Mouse (Mus musculus) liver, embryonic 16.5 days (tissue): ENCODE results near the gene Pus10. TPM values are rescaled to one million over a fixed set of nuclear protein-coding genes. Genes with fewer than 3 reads are reported as not detected.

Experiments used
- ATAC-seq: fragments of 200-750 bp; cut with Nextera tagmentation; 2 replicates; pipeline ENCODE4 v1.8.0; 2017; ENCODE audit warnings: low read depth, mild to moderate bottlenecking, moderate number of reproducible peaks, moderate library complexity
- H3K27ac ChIP-seq: fragments of 300-500 bp; sonication (generic); 2 replicates; pipeline ENCODE4 v1.5.1; 2014; ENCODE audit warnings: mild to moderate bottlenecking, low read length
- H3K27me3 ChIP-seq: fragments of 300-500 bp; sonication (generic); 2 replicates; pipeline ENCODE4 v1.6.1; 2014; ENCODE audit warnings: low read depth, low read length, mixed read lengths; ENCODE audit not compliant: control insufficient read depth, insufficient read depth
- H3K36me3 ChIP-seq: fragments of 300-500 bp; sonication (generic); 2 replicates; pipeline ENCODE4 v1.6.1; 2014; ENCODE audit warnings: mild to moderate bottlenecking; ENCODE audit not compliant: control insufficient read depth, insufficient read depth
- H3K4me1 ChIP-seq: fragments of 300-500 bp; sonication (generic); 2 replicates; pipeline ENCODE4 v1.6.1; 2014; ENCODE audit warnings: low read depth, low read length, mixed read lengths; ENCODE audit not compliant: control insufficient read depth
- H3K4me2 ChIP-seq: fragments of 300-500 bp; sonication (generic); 2 replicates; pipeline ENCODE4 v1.6.1; 2014; ENCODE audit warnings: low read depth, low read length, mixed read lengths
- H3K4me3 ChIP-seq: fragments of 300-500 bp; sonication (generic); 2 replicates; pipeline ENCODE4 v1.5.1; 2014; ENCODE audit warnings: low read depth, mild to moderate bottlenecking, low read length
- H3K9ac ChIP-seq: fragments of 300-500 bp; sonication (generic); 2 replicates; pipeline ENCODE4 v1.6.1; 2014; ENCODE audit warnings: low read depth, low read length
- H3K9me3 ChIP-seq: fragments of 300-500 bp; sonication (generic); replicated peaks from 2 replicates; pipeline ENCODE4 v1.6.1; 2016; ENCODE audit warnings: low read length; ENCODE audit not compliant: control insufficient read depth
- WGBS: fragments of 180-500 bp; shearing (Covaris S2); extraction: QIAGEN DNeasy Blood & Tissue Kit; methylation state at CpG from one replicate; pipeline ENCODE4 v1.1.7; 2014; ENCODE audit not compliant: insufficient replicate concordance; 5-methylcytosine and 5-hydroxymethylcytosine counted together
- polyA plus RNA-seq: library from polyadenylated mRNA; unstranded; fragments of >200 nt; fragmentation: Nextera tagmentation; extraction: Ambion mirVana; gene quantifications from 2 replicates; pipeline ENCODE4 v1.2.1, GENCODE M21; 2015

Pus10 gene
- polyA plus RNA-seq, 1 experiment from 2014 or later = 9.7 TPM

GRCm38 (mm10) chr11:23682561-23682960 is 17.1 kb downstream of the Pus10 start:
- 64% methylated on average over 5 of the region's 5 CpGs for WGBS
- Histone ChIP-seq H3K4me1 (no peaks in the 10 kb centered on the region), H3K9ac (no peak overlapping the region), H3K9me3 (no peaks in the 10 kb centered on the region), H3K4me2 (no peak overlapping the region), H3K27ac (no peak overlapping the region), H3K4me3 (no peak overlapping the region), H3K27me3 (no peaks in the 10 kb centered on the region), H3K36me3 (no peaks in the 10 kb centered on the region)
- no peak for ATAC-seq

GRCm38 (mm10) chr11:23686671-23687070 is 21.2 kb downstream of the Pus10 start:
- no peaks in the 10 kb centered on the region for H3K4me1 ChIP-seq
- no peak overlapping the region for H3K9ac ChIP-seq
- ATAC-seq = no peak
- H3K27me3 ChIP-seq = no peaks in the 10 kb centered on the region
- H3K36me3 ChIP-seq = no peaks in the 10 kb centered on the region
- no peak overlapping the region for H3K27ac ChIP-seq
- H3K4me3 ChIP-seq = no peak overlapping the region
- no peak overlapping the region for H3K4me2 ChIP-seq
- 78% methylated on average over 5 of the region's 5 CpGs for WGBS
- H3K9me3 ChIP-seq = no peaks in the 10 kb centered on the region

GRCm38 (mm10) chr11:23688060-23688459 is 22.6 kb downstream of the Pus10 start:
- Histone ChIP-seq H3K27ac (no peak overlapping the region), H3K9me3 (no peaks in the 10 kb centered on the region), H3K36me3 (no peaks in the 10 kb centered on the region), H3K4me3 (no peak overlapping the region), H3K4me2 (no peak overlapping the region), H3K27me3 (no peaks in the 10 kb centered on the region), H3K4me1 (no peaks in the 10 kb centered on the region; the same call in 1 of the 2 replicates), H3K9ac (no peak overlapping the region)
- WGBS = 54% methylated on average over 1 of the region's 1 CpGs
- no peak for ATAC-seq

- Histone ChIP-seq H3K4me2 (no peak overlapping the region), H3K4me1 (no peaks in the 10 kb centered on the region; the same call in 1 of the 2 replicates), H3K27me3 (no peaks in the 10 kb centered on the region), H3K4me3 (no peak overlapping the region), H3K9ac (no peak overlapping the region), H3K27ac (no peak overlapping the region), H3K36me3 (no peaks in the 10 kb centered on the region), H3K9me3 (no peaks in the 10 kb centered on the region)
- no peak for ATAC-seq
- 61% methylated on average over 2 of the region's 2 CpGs for WGBS
Measured at GRCm38 (mm10) chr11:23693286-23693685, 27.8 kb downstream of the Pus10 start.

GRCm38 (mm10) chr11:23695847-23696246 is 30.4 kb downstream of the Pus10 start:
- H3K4me2 ChIP-seq = no peak overlapping the region
- no peaks in the 10 kb centered on the region; the same call in 1 of the 2 replicates for H3K4me1 ChIP-seq
- H3K27ac ChIP-seq = no peak overlapping the region
- no peaks in the 10 kb centered on the region for H3K9me3 ChIP-seq
- no peak for ATAC-seq
- H3K4me3 ChIP-seq = no peak overlapping the region
- H3K27me3 ChIP-seq = no peaks in the 10 kb centered on the region
- H3K36me3 ChIP-seq = no peaks in the 10 kb centered on the region
- no peak overlapping the region for H3K9ac ChIP-seq

GRCm38 (mm10) chr11:23698526-23698925 is 33.1 kb downstream of the Pus10 start:
- WGBS = 66% methylated on average over 2 of the region's 2 CpGs
- ATAC-seq = no peak
- no peak overlapping the region for H3K4me2 ChIP-seq
- H3K27ac ChIP-seq = no peak overlapping the region
- no peak overlapping the region for H3K9ac ChIP-seq
- H3K9me3 ChIP-seq = no peaks in the 10 kb centered on the region
- H3K27me3 ChIP-seq = no peaks in the 10 kb centered on the region
- no peak overlapping the region for H3K4me3 ChIP-seq
- H3K36me3 ChIP-seq = 0 out of 2 replicates have a peak, but pooled peaks cover 2% of the 10 kb centered on the region
- H3K4me1 ChIP-seq = no peaks in the 10 kb centered on the region

- H3K27ac ChIP-seq = no peak overlapping the region
- 0 out of 2 replicates have a peak, but pooled peaks cover 2% of the 10 kb centered on the region for H3K36me3 ChIP-seq
- ATAC-seq = no peak
- H3K4me3 ChIP-seq = no peak overlapping the region
- no peak overlapping the region for H3K4me2 ChIP-seq
- no peaks in the 10 kb centered on the region for H3K4me1 ChIP-seq
- H3K9me3 ChIP-seq = no peaks in the 10 kb centered on the region
- no peak overlapping the region for H3K9ac ChIP-seq
- H3K27me3 ChIP-seq = no peaks in the 10 kb centered on the region
- 57% methylated on average over 3 of the region's 3 CpGs for WGBS
Measured at GRCm38 (mm10) chr11:23699414-23700095, 34.1 kb downstream of the Pus10 start.

GRCm38 (mm10) chr11:23701831-23702230 is 36.4 kb downstream of the Pus10 start:
- H3K27ac ChIP-seq = no peak overlapping the region
- H3K9ac ChIP-seq = no peak overlapping the region
- ATAC-seq = no peak
- 0 out of 2 replicates have a peak, but pooled peaks cover 2% of the 10 kb centered on the region for H3K36me3 ChIP-seq
- WGBS = 68% methylated on average over 3 of the region's 3 CpGs
- no peaks in the 10 kb centered on the region for H3K4me1 ChIP-seq
- no peaks in the 10 kb centered on the region for H3K27me3 ChIP-seq
- no peak overlapping the region for H3K4me2 ChIP-seq
- H3K4me3 ChIP-seq = no peak overlapping the region
- H3K9me3 ChIP-seq = no peaks in the 10 kb centered on the region

- Histone ChIP-seq H3K36me3 (peaks cover 6% of the 10 kb centered on the region; the same call in 1 of the 2 replicates), H3K27ac (no peak overlapping the region), H3K9me3 (no peaks in the 10 kb centered on the region), H3K4me2 (no peak overlapping the region), H3K4me3 (no peak overlapping the region), H3K9ac (no peak overlapping the region), H3K27me3 (no peaks in the 10 kb centered on the region), H3K4me1 (no peaks in the 10 kb centered on the region)
- ATAC-seq = no peak
- 74% methylated on average over 7 of the region's 7 CpGs for WGBS
Measured at GRCm38 (mm10) chr11:23704604-23705294, 39.3 kb downstream of the Pus10 start.
